Mouse (Mus musculus) ES-E14 (cell line): ENCODE data around the gene Aspdh.

ENCODE experiments used
- CHD2 ChIP-seq: IDR thresholded peaks from 2 replicates; pipeline ENCODE4 v1.6.1; 2014; ENCODE audit warnings: mild to moderate bottlenecking, low read depth, low read length, inconsistent platforms
- HCFC1 ChIP-seq: IDR thresholded peaks from 2 replicates; pipeline ENCODE4 v1.6.1; 2012; ENCODE audit warnings: low read length, inconsistent platforms, borderline replicate concordance; ENCODE audit not compliant: insufficient read depth
- MAFK ChIP-seq: IDR thresholded peaks from 2 replicates; pipeline ENCODE4 v1.6.1; 2014; ENCODE audit warnings: mild to moderate bottlenecking, low read depth, low read length, inconsistent platforms; ENCODE audit not compliant: insufficient read depth
- ZC3H11A ChIP-seq: IDR thresholded peaks from 2 replicates; pipeline ENCODE4 v1.6.1; 2012; ENCODE audit warnings: low read depth, mild to moderate bottlenecking, inconsistent platforms, low read length, borderline replicate concordance
- ZNF384 ChIP-seq: IDR thresholded peaks from 2 replicates; pipeline ENCODE4 v1.6.1; 2012; ENCODE audit warnings: low read depth, low read length, inconsistent platforms

- TF ChIP-seq CHD2 = no peak
- no peak for TF ChIP-seq ZNF384
- no peak for TF ChIP-seq ZC3H11A
- no peak for TF ChIP-seq HCFC1
- no peak for TF ChIP-seq MAFK
These were observed 25.5 kb upstream of the Aspdh start for GRCm38 (mm10) chr7:44439696-44440095.
